Mouse (Mus musculus) embryonic facial prominence, embryonic 13.5 days (tissue): ENCODE data around the gene Stard13. TPM values are rescaled to one million over a fixed set of nuclear protein-coding genes. Genes with fewer than 3 reads are reported as not detected.

Experiments
- ATAC-seq: fragments of 200-750 bp; cut with Nextera tagmentation; 2 replicates; pipeline ENCODE4 v1.8.0; 2017; ENCODE audit warnings: low read depth; ENCODE audit not compliant: insufficient number of reproducible peaks, insufficient read depth, low FRiP score, low TSS enrichment
- H3K27ac ChIP-seq: fragments of 300-500 bp; sonication (generic); 2 replicates; pipeline ENCODE4 v1.5.1; 2015; ENCODE audit warnings: moderate library complexity, mild to moderate bottlenecking, inconsistent platforms
- H3K27me3 ChIP-seq: fragments of 300-500 bp; sonication (generic); 2 replicates; pipeline ENCODE4 v1.6.1; 2015; ENCODE audit warnings: mild to moderate bottlenecking, inconsistent platforms
- H3K36me3 ChIP-seq: fragments of 300-500 bp; sonication (generic); 2 replicates; pipeline ENCODE4 v1.6.1; 2015; ENCODE audit warnings: mild to moderate bottlenecking, inconsistent platforms
- H3K4me1 ChIP-seq: fragments of 300-500 bp; sonication (generic); 2 replicates; pipeline ENCODE4 v1.6.1; 2015; ENCODE audit warnings: inconsistent platforms
- H3K4me2 ChIP-seq: fragments of 300-500 bp; sonication (generic); 2 replicates; pipeline ENCODE4 v1.6.1; 2015; ENCODE audit warnings: moderate library complexity, mild to moderate bottlenecking, inconsistent platforms
- H3K4me3 ChIP-seq: fragments of 300-500 bp; sonication (generic); 2 replicates; pipeline ENCODE4 v1.5.1; 2015; ENCODE audit warnings: mild to moderate bottlenecking, inconsistent platforms
- H3K9ac ChIP-seq: fragments of 300-500 bp; sonication (generic); 2 replicates; pipeline ENCODE4 v1.6.1; 2015; ENCODE audit warnings: mild to moderate bottlenecking, inconsistent platforms
- H3K9me3 ChIP-seq: fragments of 300-500 bp; sonication (generic); 2 replicates; pipeline ENCODE4 v1.6.1; 2016; ENCODE audit warnings: inconsistent platforms
- WGBS: fragments of 180-500 bp; shearing (Covaris S2); methylation state at CpG from one replicate; pipeline ENCODE4 v1.1.7; 2015; ENCODE audit warnings: mixed read lengths; 5-methylcytosine and 5-hydroxymethylcytosine counted together
- polyA plus RNA-seq: library from polyadenylated mRNA; unstranded; fragments of >200 nt; fragmentation: Nextera tagmentation; extraction: Ambion mirVana; gene quantifications from 2 replicates; pipeline ENCODE4 v1.2.1, GENCODE M21; 2015

Stard13 gene
- polyA plus RNA-seq, 1 experiment from 2014 or later = 6.4 TPM

- Histone ChIP-seq H3K9me3 (no peaks in the 10 kb centered on the region), H3K36me3 (no peaks in the 10 kb centered on the region), H3K9ac (no peak overlapping the region), H3K4me3 (no peak overlapping the region), H3K4me1 (peaks cover 9% of the 10 kb centered on the region), H3K27me3 (no peaks in the 10 kb centered on the region), H3K27ac (no peak overlapping the region), H3K4me2 (no peak overlapping the region)
- no peak for ATAC-seq
- WGBS = 80% methylated on average over 2 of the region's 2 CpGs
Measured at GRCm38 (mm10) chr5:151192266-151192665, 41.4 kb downstream of the Stard13 start.

GRCm38 (mm10) chr5:151190764-151191163 lies 42.9 kb downstream of the Stard13 start:
- Histone ChIP-seq H3K9me3 (no peaks in the 10 kb centered on the region), H3K27ac (no peak overlapping the region), H3K4me1 (peaks cover 9% of the 10 kb centered on the region), H3K36me3 (no peaks in the 10 kb centered on the region), H3K4me3 (no peak overlapping the region; the same call in 1 of the 2 replicates), H3K9ac (no peak overlapping the region), H3K4me2 (peak overlapping the region; percentile 93), H3K27me3 (no peaks in the 10 kb centered on the region)
- 70% methylated on average over 5 of the region's 5 CpGs for WGBS
- ATAC-seq = no peak

GRCm38 (mm10) chr5:151189789-151190378 lies 43.8 kb downstream of the Stard13 start:
- Histone ChIP-seq H3K4me3 (peak overlapping the region; percentile 67), H3K4me2 (peak overlapping the region; percentile 93), H3K27me3 (no peaks in the 10 kb centered on the region), H3K9me3 (no peaks in the 10 kb centered on the region), H3K27ac (no peak overlapping the region; the same call in 1 of the 2 replicates), H3K36me3 (no peaks in the 10 kb centered on the region), H3K4me1 (peaks cover 9% of the 10 kb centered on the region), H3K9ac (peak overlapping the region; percentile 76)
- peak; percentile 87 for ATAC-seq
- WGBS = 3% methylated on average over 27 of the region's 27 CpGs

- 35% methylated on average over 3 of the region's 3 CpGs for WGBS
- Histone ChIP-seq H3K9me3 (no peaks in the 10 kb centered on the region), H3K4me2 (peak overlapping the region; percentile 93), H3K27ac (no peak overlapping the region), H3K4me1 (peaks cover 9% of the 10 kb centered on the region), H3K9ac (peak overlapping the region; percentile 76), H3K4me3 (peak overlapping the region; percentile 67), H3K36me3 (no peaks in the 10 kb centered on the region), H3K27me3 (no peaks in the 10 kb centered on the region)
- ATAC-seq = no peak
Measured at GRCm38 (mm10) chr5:151189321-151189720, 44.3 kb downstream of the Stard13 start.

GRCm38 (mm10) chr5:151188659-151189058 lies 45.0 kb downstream of the Stard13 start:
- Histone ChIP-seq H3K4me1 (peaks cover 14% of the 10 kb centered on the region), H3K27ac (no peak overlapping the region), H3K9me3 (no peaks in the 10 kb centered on the region), H3K36me3 (no peaks in the 10 kb centered on the region), H3K27me3 (no peaks in the 10 kb centered on the region), H3K9ac (no peak overlapping the region), H3K4me2 (peak overlapping the region; percentile 93), H3K4me3 (no peak overlapping the region)
- no peak for ATAC-seq
- WGBS = 85% methylated on average over 6 of the region's 6 CpGs

GRCm38 (mm10) chr5:151187336-151187735 lies 46.3 kb downstream of the Stard13 start:
- Histone ChIP-seq H3K27ac (no peak overlapping the region), H3K9me3 (no peaks in the 10 kb centered on the region), H3K4me1 (peaks cover 15% of the 10 kb centered on the region), H3K36me3 (no peaks in the 10 kb centered on the region), H3K27me3 (no peaks in the 10 kb centered on the region), H3K4me2 (no peak overlapping the region), H3K9ac (no peak overlapping the region), H3K4me3 (no peak overlapping the region)
- WGBS = 72% methylated on average over 11 of the region's 11 CpGs
- no peak for ATAC-seq

- Histone ChIP-seq H3K9ac (no peak overlapping the region), H3K4me3 (no peak overlapping the region), H3K27ac (no peak overlapping the region), H3K4me1 (peaks cover 11% of the 10 kb centered on the region), H3K36me3 (no peaks in the 10 kb centered on the region), H3K4me2 (no peak overlapping the region), H3K9me3 (no peaks in the 10 kb centered on the region), H3K27me3 (no peaks in the 10 kb centered on the region)
- WGBS = 54% methylated on average over 8 of the region's 8 CpGs
- no peak for ATAC-seq
Measured at GRCm38 (mm10) chr5:151185286-151185856, 48.3 kb downstream of the Stard13 start.

GRCm38 (mm10) chr5:151183656-151184240 lies 49.9 kb downstream of the Stard13 start:
- peaks cover 6% of the 10 kb centered on the region; the same call in 1 of the 2 replicates for H3K4me1 ChIP-seq
- ATAC-seq = no peak
- H3K4me2 ChIP-seq = no peak overlapping the region
- no peak overlapping the region for H3K4me3 ChIP-seq
- H3K9me3 ChIP-seq = no peaks in the 10 kb centered on the region
- H3K27ac ChIP-seq = no peak overlapping the region
- no peak overlapping the region for H3K9ac ChIP-seq
- H3K27me3 ChIP-seq = no peaks in the 10 kb centered on the region
- 69% methylated on average over 11 of the region's 11 CpGs for WGBS
- H3K36me3 ChIP-seq = no peaks in the 10 kb centered on the region

- Histone ChIP-seq H3K4me3 (no peak overlapping the region), H3K27ac (no peak overlapping the region), H3K4me1 (peaks cover 6% of the 10 kb centered on the region; the same call in 1 of the 2 replicates), H3K27me3 (no peaks in the 10 kb centered on the region), H3K36me3 (no peaks in the 10 kb centered on the region), H3K9ac (no peak overlapping the region), H3K4me2 (no peak overlapping the region), H3K9me3 (no peaks in the 10 kb centered on the region)
- WGBS = 93% methylated on average over 8 of the region's 8 CpGs
- no peak for ATAC-seq
Measured at GRCm38 (mm10) chr5:151181288-151181687, 52.3 kb downstream of the Stard13 start.

GRCm38 (mm10) chr5:151180176-151180785 lies 53.4 kb downstream of the Stard13 start:
- H3K36me3 ChIP-seq = no peaks in the 10 kb centered on the region
- no peak overlapping the region for H3K4me2 ChIP-seq
- WGBS = 90% methylated on average over 9 of the region's 9 CpGs
- H3K27ac ChIP-seq = no peak overlapping the region
- peaks cover 6% of the 10 kb centered on the region; the same call in 1 of the 2 replicates for H3K4me1 ChIP-seq
- no peaks in the 10 kb centered on the region for H3K27me3 ChIP-seq
- no peak overlapping the region for H3K9ac ChIP-seq
- no peaks in the 10 kb centered on the region for H3K9me3 ChIP-seq
- H3K4me3 ChIP-seq = no peak overlapping the region
- no peak for ATAC-seq

GRCm38 (mm10) chr5:151177171-151177570 lies 56.5 kb downstream of the Stard13 start:
- WGBS = 90% methylated on average over 3 of the region's 3 CpGs
- H3K36me3 ChIP-seq = no peaks in the 10 kb centered on the region
- no peak overlapping the region for H3K4me2 ChIP-seq
- H3K4me1 ChIP-seq = peaks cover 10% of the 10 kb centered on the region
- H3K27ac ChIP-seq = no peak overlapping the region
- H3K4me3 ChIP-seq = no peak overlapping the region
- no peaks in the 10 kb centered on the region for H3K9me3 ChIP-seq
- H3K9ac ChIP-seq = no peak overlapping the region
- no peaks in the 10 kb centered on the region for H3K27me3 ChIP-seq
- no peak for ATAC-seq

GRCm38 (mm10) chr5:151175897-151176313 lies 57.7 kb downstream of the Stard13 start:
- Histone ChIP-seq H3K4me3 (no peak overlapping the region), H3K4me1 (peaks cover 10% of the 10 kb centered on the region), H3K9me3 (no peaks in the 10 kb centered on the region), H3K9ac (no peak overlapping the region), H3K27me3 (no peaks in the 10 kb centered on the region), H3K4me2 (no peak overlapping the region), H3K36me3 (no peaks in the 10 kb centered on the region), H3K27ac (no peak overlapping the region)
- no peak for ATAC-seq
- 79% methylated on average over 4 of the region's 4 CpGs for WGBS
